Mouse (Mus musculus): ENCODE results near the gene Cdc42ep2.

- TF ChIP-seq CTCF (IDR thresholded peaks at IDR 0.05; ENCODE audit: extremely low read depth, insufficient read depth, low read length) = no peak
- TF ChIP-seq POLR2A (IDR thresholded peaks at IDR 0.05; ENCODE audit: extremely low read depth, insufficient read depth, low read length) = no peak
These were observed 43.5 kb downstream of the Cdc42ep2 start for GRCm38 (mm10) chr19:5881155-5881554.

Measured in cortical plate, adult 2 months (tissue).